Mouse (Mus musculus): ENCODE measurements at regions not wholly inside any gene's neighbourhood (a gene's known extent, or its start where the extent isn't known, plus 50 kb on each side); places are given as distances from the start of the nearest gene placed in this dataset.
A peak's percentile ranks its signal among the peaks of the same experiment; 100 is the strongest.

GRCm38 (mm10) chr14:100458727-100459447, 174.4 kb upstream of the Klf12 start:
- peak; percentile 15 for DNase-seq (ENCODE audit: low read depth, low spot score)

DNA sequence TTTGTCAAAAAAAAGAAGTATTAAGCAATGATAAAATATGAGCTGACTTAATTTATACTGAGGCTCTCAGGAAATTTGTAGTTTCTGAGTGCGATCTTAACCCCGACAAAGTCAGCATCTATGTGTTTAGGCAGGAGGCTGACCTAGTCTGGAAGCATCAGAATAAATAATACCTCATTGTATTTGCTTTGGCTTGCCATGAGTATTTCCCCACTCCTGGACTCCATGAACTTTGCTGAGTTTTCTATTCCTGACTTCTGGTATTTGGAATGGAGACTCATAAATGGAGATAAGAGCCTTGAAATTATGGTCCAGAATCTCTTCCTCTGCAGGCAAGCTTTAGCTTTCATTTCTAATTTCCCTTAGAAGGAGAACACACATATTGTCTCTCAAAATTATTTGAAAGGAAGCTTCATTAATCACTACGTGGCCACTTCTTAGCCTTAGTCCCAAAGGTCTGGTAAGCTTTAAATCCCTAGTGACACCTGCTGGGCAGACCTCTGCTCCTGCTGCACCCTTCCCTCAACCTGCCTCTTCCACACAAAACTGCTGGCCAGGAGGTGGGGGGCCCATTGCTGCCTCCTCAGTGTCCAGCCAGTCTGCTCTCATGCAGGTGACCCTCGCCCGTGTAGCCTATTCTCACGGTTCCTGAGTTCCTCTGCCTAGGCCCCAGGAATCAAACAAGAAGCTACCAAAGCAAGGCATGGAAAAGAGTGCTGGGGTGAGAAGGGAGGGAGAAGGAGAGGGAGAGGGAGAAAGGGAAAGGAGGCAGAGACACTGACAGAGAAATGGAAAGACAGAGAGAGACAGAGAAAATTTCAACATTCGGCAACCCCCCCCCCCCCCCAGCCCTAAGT, 173.6 kb upstream of the Klf12 start:
- no peak for DNase-seq (ENCODE audit: low read depth, low spot score)

DNA sequence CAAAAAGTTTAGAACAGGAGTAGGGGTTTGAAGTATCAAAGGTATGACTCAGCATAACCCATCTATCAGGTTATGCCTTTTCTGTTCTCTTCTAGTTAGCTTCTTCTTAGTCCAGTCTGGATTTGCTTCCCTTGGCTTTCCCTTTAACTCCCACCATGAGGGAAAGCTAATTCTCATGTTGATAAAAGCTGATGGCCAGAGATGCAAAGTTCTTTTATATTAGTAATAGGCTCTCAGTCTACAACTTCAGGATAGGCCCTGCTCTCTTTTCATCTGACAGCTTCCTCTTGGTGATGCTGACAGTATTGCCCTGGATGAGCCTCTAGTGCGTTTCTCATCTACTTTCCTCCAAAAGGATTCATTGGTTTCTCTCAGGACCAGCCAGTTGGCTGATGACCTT, 161.7 kb upstream of the Klf12 start:
- no peak for DNase-seq (ENCODE audit: low read depth, low spot score)

GRCm38 (mm10) chr14:100444848-100445247, 160.4 kb upstream of the Klf12 start:
- no peak for DNase-seq (ENCODE audit: low read depth, low spot score)

GRCm38 (mm10) chr14:100444099-100444498, 159.6 kb upstream of the Klf12 start:
- no peak for DNase-seq (ENCODE audit: low read depth, low spot score)

DNA sequence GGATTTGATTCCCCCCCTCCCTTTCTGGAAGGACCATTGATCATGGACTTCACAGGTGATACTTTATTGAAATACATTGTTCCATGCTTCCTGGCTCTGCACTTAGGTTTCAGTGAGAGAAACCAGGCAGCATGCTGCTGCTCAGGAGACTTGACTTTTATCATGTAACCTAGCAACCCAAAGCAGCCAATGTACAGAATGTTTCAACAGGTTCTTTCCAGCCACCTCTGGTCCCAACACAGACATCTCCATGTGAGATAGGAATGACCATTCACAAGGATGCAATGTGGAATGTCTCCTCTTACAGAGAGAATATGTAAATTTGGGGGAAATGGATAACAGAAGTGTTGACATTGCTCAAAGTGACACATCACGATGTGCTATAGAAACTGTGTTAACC, 153.1 kb upstream of the Klf12 start:
- DNase-seq (ENCODE audit: low read depth, low spot score) = no peak

DNA sequence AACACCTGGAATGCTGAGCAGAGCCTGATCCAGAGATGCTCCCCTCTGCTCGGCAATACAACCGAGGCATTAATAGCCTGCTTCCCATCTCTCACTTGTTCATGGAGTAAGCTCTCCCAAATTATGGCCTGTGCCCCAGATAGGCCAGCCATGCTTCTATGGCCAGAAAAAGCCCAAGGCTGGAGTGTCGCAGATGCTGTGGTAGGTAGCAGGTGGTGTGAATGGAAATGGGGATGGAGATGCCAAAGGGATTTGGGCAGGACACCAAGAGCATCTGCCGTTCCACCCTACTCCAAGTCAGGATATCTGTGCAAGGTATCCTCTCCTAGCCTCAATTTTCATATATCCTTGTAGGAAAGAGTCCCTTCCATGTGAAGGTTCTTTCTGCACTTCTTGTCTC, 145.2 kb upstream of the Klf12 start:
- DNase-seq (ENCODE audit: low read depth, low spot score) = no peak

DNA sequence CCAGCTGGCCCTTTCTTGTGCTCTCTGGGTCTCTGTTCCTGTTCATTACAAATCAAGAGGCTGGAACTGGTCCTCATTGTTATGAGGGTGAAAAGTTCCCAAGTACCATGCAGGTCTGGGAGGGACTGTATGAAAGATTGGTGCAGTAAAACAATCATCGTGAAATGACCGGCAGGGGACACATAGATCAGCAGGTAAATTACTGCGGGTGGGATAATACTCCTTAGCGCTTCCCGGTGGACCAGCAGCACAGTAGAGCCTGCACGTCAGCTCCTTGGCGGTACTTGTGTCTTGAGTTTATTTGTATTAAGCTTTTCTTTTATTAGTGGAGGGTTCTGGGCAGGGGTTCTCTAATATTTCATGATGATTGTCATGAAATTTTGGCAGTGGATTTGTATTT, 141.9 kb upstream of the Klf12 start:
- DNase-seq (ENCODE audit: low read depth, low spot score) = no peak

DNA sequence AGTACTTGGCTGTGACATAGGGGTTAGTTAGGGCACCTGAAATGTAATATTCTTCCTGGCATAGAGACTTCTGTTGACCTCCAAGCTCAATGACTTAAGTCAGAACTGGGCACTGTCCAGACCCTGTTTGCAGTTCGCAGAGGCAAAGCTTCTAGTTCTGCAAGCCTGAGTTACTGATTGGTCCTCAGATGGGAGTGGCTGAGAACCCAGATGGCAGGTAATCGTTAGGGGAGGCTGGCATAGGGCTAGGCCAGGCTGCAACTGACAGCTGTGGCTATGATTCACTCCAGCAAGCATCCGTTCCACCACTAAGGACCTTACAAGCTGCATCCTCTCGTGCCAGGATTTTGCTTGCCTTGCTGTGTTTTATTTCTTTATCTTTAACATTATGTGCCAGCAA, 139.3 kb upstream of the Klf12 start:
- peak; percentile 91 for DNase-seq (ENCODE audit: low read depth, low spot score)

GRCm38 (mm10) chr14:100421666-100422065, 137.2 kb upstream of the Klf12 start:
- DNase-seq (ENCODE audit: low read depth, low spot score) = no peak

GRCm38 (mm10) chr14:100415099-100415498, 130.6 kb upstream of the Klf12 start:
- DNase-seq (ENCODE audit: low read depth, low spot score) = no peak

DNA sequence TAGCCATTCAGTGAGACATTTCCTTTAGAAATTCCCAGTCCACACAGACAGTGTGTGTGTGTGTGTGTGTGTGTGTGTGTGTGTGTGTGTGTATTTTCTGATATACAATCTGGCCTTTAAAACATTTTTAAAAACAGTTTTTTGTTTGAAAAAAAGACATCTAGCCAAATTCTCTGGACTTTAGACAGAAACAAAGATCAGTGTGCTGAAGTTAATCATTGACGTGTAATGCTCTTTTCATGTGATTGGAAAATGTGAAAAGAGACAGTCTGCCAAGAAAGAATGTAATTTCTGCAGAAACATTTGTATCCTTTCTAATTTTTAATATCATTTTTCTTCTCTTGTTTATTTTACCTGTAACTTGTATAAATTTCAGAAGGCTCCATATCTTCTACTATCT, 127.7 kb upstream of the Klf12 start:
- no peak for DNase-seq (ENCODE audit: low read depth, low spot score)

DNA sequence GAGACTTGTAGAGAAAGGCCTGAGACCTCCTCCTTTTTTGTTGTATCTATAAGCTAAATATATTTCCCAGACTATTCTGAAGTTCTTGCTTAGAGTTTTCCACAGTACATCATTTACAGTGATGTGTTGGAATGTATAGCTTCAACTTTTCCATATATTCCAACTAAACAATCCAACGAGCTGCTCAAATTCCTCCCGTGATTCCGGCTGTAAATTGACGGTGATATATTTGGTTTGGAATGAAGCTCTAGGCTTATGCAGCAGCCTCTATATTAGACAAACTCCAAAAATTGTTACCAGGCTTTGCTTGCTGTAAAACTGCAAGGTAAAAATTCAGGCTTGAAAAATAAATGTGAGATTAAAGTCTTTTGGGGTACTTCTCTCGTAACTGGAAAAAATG, 112.7 kb upstream of the Klf12 start:
- no peak for DNase-seq (ENCODE audit: low read depth, low spot score)

DNA sequence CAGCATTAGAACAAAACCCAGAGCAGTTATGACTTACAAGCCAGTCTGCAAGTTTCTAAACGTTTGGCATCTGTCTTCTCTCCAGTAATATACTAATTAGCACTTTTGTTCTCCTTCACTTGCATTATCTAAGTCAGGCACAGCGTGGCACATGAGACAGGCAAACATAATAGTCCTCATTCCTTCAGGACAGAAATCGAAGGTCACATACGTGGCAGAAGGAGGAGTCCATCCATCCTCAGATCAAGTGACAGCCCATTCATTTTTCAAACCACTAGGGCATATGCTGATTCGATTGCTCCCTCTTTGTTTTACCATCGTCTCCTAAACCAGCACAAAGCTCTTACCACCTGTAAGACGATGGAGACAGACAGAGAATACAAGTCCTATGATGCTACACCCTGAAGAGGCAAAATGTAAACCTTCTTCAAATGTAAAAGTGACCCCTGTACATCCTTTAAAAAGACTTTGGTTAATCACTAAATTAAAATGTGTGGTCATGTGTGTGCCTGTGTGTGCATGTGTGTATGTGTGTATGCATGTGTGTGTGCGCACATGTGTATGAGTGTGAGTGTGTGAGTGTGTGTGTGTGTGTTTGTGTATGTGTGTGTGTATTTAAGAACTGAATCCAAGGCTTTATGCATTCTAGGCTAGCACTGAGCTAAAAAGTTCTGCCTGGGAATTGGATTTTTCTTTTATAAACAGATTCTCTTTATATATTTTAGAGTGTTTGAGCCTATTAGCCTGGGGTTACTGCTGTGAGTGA, 90.9 kb upstream of the Klf12 start:
- no peak for DNase-seq (ENCODE audit: low read depth, low spot score)

DNA sequence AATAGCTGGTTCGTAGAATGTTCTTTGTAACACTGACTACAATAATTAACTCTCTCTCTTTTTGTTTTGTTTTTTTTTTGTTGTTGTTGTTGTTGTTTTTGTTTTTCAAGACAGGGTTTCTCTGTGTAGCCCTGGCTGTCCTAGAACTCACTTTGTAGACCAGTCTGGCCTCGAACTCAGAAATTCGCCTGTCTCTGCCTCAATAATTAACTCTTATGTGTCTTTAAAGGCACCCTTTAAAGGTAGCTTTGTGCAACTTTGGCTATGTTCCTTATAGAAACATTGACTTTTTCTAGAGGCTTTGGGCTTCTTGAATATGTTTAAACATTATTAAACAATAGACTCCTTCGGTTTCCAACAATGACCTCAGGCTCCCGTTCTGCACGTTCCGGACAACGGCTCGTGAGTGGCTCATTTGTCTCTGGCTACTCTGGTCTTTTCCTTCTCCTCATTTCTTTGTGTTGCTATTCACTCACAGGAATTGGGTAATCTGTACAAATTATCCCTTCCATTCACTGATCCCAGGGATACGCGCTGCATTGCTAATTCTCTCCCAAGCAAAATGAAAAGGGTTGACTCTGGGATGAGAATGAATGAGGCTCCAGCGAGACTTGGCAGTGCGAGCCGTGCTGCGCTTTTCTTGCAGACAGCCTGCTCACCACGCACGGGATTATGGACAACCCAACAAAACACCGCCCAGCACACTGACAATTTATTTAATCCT, 90.2 kb upstream of the Klf12 start:
- DNase-seq (ENCODE audit: low read depth, low spot score) = no peak

- no peak for DNase-seq (ENCODE audit: low read depth, low spot score)
Measured at GRCm38 (mm10) chr14:100366234-100366864, 81.9 kb upstream of the Klf12 start.

DNA sequence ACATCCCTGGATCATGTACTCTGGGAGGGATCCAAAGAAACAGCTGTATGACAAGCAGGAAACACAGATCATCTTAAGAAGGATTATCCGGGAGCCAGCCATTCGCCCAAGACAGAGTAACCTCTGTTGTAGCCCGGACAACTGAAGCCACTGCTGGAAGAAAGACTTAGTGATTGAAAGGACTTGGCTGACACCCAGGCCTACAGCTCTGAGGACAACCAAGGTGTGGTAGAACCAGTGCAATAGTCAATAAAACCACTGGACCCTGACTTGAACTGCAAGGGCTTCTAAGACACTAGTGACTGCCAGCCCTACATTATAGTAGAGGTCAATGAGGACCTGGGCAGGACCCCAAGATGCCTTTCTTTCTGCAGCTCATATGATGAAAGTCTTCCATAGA, 78.3 kb upstream of the Klf12 start:
- DNase-seq (ENCODE audit: low read depth, low spot score) = no peak

DNA sequence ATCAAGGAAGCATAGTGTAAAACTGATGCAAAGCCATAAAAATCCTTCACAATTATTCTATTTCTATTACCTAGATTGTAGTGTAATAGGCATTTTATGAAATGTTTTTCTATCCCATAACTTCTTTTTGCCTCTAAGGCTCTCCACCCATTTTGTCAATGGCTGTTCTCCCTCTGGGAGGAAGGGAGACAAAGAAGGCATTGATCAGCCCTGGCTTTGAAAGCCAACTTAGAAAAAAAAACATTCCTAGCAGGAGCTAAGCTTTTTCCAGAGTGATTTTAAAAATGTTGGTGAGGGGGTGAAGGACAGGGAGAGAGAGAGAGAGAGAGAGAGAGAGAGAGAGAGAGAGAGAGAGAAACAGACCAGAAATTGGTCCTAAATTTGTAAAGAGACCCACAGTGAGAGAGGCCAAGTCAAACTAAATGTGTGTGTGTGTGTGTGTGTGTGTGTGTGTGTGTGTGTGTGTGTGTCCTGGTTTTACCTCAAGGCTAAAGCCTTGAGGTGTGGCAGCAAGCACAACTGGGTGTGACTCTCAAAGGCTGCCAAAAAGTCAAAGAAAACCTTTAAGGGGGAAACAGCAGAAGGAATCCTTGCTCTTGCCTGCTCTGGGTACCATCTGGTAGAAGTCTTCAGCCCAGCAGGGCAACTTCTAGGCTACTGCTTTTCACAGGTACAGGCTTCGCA, 77.0 kb upstream of the Klf12 start:
- DNase-seq (ENCODE audit: low read depth, low spot score) = no peak

DNA sequence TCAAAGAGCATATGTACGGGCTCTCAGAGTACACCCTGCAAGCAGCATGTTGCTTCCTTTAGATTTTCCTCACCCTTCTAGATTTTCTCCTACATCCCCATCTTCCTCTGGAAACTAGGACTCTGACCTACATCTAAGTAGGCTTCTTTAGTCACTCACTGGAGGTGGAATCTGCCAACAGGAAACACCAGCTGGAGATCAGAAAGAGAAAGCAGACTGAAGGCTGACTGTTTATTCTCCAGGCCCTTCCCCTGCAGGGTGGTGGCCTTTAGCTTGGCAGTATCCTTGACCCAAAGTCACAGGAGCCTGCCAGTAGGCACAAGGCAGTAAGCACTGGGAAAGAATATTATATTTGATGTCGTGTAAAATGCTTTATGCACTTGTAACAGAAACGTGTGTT, 75.4 kb upstream of the Klf12 start:
- no peak for DNase-seq (ENCODE audit: low read depth, low spot score)

- no peak for DNase-seq (ENCODE audit: low read depth, low spot score)
Measured at GRCm38 (mm10) chr14:100357131-100357530, 72.7 kb upstream of the Klf12 start.

DNA sequence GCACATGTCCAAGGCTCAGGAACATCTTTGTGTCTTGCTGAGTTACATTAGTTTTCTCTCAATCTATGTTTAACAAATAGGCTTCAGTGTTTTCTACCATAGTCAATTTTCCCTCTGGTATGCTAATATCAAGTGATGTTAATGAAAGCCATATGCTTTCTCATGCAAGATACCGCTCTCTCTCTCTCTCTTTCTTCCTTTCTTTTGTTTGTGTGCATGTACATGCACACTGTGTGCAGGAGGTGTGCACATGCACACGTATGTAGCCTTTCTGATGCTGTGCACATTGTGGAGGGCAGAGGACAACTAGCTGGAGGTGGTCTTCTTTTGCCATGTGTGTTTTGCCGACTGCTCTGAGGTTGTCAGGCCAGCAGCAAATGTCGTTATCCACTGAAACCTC, 69.0 kb upstream of the Klf12 start:
- no peak for DNase-seq (ENCODE audit: low read depth, low spot score)

Data from skeletal muscle tissue, adult 2 months (tissue).